Mouse (Mus musculus) heart, embryonic 14.5 days (tissue): Measurements from ENCODE around the gene Asz1. TPM values are rescaled to one million over a fixed set of nuclear protein-coding genes. Genes with fewer than 3 reads are reported as not detected.

Source experiments
- ATAC-seq: fragments of 200-750 bp; cut with Nextera tagmentation; 2 replicates; pipeline ENCODE4 v1.8.0; 2017; ENCODE audit warnings: low read depth, moderate TSS enrichment; ENCODE audit not compliant: insufficient number of reproducible peaks, insufficient read depth, low FRiP score
- H3K27ac ChIP-seq, 2 experiments: fragments of 200-500 bp in 1 of 2; fragments of 300-500 bp in 1 of 2; sonication (generic) in 1 of 2; replicated peaks in 1 of 2; 2 replicates each; pipeline ENCODE4 v1.5.1; 2012 to 2014; ENCODE audit warnings: low read depth in 2 of 2, low read length in 2 of 2, control low read depth in 1 of 2, mild to moderate bottlenecking in 1 of 2, mixed read lengths in 1 of 2; ENCODE audit not compliant: control insufficient read depth in 1 of 2, insufficient read depth in 1 of 2
- H3K27me3 ChIP-seq: fragments of 300-500 bp; sonication (generic); 2 replicates; pipeline ENCODE4 v1.6.1; 2014; ENCODE audit warnings: mild to moderate bottlenecking, low read length, control low read depth; ENCODE audit not compliant: control insufficient read depth, insufficient read depth
- H3K36me3 ChIP-seq: fragments of 300-500 bp; sonication (generic); 2 replicates; pipeline ENCODE4 v1.6.1; 2014; ENCODE audit warnings: mild to moderate bottlenecking, control low read depth, low read length, mixed read lengths; ENCODE audit not compliant: control insufficient read depth, insufficient read depth
- H3K4me1 ChIP-seq, 2 experiments: fragments of 200-500 bp in 1 of 2; fragments of 300-500 bp in 1 of 2; sonication (generic) in 1 of 2; 2 replicates each; pipeline ENCODE4 v1.6.1; 2012 to 2014; ENCODE audit warnings: low read length in 2 of 2, control low read depth in 1 of 2, mixed read lengths in 1 of 2; ENCODE audit not compliant: control insufficient read depth in 2 of 2, insufficient read depth in 2 of 2
- H3K4me2 ChIP-seq: fragments of 300-500 bp; sonication (generic); 2 replicates; pipeline ENCODE4 v1.6.1; 2014; ENCODE audit warnings: mild to moderate bottlenecking, low read length
- H3K4me3 ChIP-seq, 2 experiments: fragments of 200-500 bp in 1 of 2; fragments of 300-500 bp in 1 of 2; sonication (generic) in 1 of 2; 2 replicates each; pipeline ENCODE4 v1.5.1; 2012 to 2014; ENCODE audit warnings: low read length in 2 of 2, mild to moderate bottlenecking in 2 of 2, control low read depth in 1 of 2, low read depth in 1 of 2, moderate library complexity in 1 of 2; ENCODE audit not compliant: control insufficient read depth in 1 of 2, insufficient read depth in 1 of 2
- H3K9ac ChIP-seq: fragments of 300-500 bp; sonication (generic); 2 replicates; pipeline ENCODE4 v1.6.1; 2014; ENCODE audit warnings: mild to moderate bottlenecking, low read length
- H3K9me3 ChIP-seq: fragments of 300-500 bp; sonication (generic); 2 replicates; pipeline ENCODE4 v1.6.1; 2016; ENCODE audit warnings: low read length, control low read depth; ENCODE audit not compliant: control insufficient read depth
- WGBS: fragments of 180-500 bp; shearing (Covaris S2); extraction: QIAGEN DNeasy Blood & Tissue Kit; methylation state at CpG from one replicate; pipeline ENCODE4 v1.1.7; 2014; 5-methylcytosine and 5-hydroxymethylcytosine counted together
- polyA plus RNA-seq: library from polyadenylated mRNA; unstranded; fragments of >200 nt; fragmentation: Nextera tagmentation; extraction: Ambion mirVana; gene quantifications from 2 replicates; pipeline ENCODE4 v1.2.1, GENCODE M21; 2014

The Asz1 gene
- polyA plus RNA-seq, 1 experiment from 2014 or later = not detected

DNA sequence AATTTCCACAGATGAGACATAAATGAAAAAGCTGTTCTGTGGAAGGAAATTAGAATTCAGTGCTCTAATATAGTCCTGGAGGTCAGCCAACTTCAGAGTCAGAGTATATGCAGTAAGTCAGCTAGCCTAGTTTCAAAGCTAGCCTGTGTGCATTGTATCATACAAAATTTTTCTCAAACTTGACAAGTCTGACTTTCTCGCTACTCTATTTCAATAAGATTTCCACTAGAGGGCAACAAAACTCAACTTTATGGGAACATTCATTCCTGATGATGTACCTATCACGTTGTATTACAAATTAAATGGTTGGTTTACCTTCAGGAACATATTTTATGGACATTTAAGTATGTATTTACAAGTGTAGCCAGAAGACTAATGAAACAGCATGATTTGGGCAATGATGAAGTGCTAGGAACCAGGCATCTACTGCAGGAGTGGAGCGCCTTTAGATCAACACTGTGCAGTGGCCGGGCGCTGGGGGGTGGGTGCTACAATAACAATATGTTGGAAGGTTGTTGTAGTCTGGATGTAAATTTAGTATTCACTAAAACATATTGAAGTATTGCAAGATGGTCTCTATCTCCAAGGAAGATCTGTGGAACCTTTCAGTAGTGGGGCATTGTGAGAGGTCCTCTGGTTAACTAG, 21.6 kb downstream of the Asz1 start:
- ATAC-seq = no peak
- Histone ChIP-seq H3K27ac (no peak overlapping the region), H3K9ac (no peak overlapping the region), H3K36me3 (no peaks in the 10 kb centered on the region), H3K4me3 (no peak overlapping the region), H3K4me1 (no peaks in the 10 kb centered on the region), H3K4me2 (no peak overlapping the region), H3K9me3 (no peaks in the 10 kb centered on the region), H3K27me3 (no peaks in the 10 kb centered on the region)
- WGBS = 59% methylated on average over 5 of the region's 5 CpGs

DNA sequence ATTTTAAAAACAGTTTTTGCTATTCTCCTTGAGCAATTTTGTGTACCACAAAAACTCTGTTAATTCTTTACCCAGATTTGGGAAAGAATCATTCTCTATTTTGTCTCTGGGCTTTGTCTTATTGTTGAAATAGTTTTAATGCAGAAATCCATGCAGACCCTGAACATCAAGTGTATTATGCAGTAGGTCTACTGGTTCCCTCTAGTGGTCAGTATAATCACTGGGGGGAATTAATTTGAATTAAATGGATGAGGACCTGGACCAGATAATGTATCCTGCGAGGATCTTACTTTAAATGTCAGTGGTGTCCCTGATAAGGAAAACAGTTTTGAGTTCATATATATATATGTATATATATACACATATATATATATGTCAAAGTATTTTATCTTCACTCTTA, 30.2 kb downstream of the Asz1 start:
- H3K36me3 ChIP-seq = no peaks in the 10 kb centered on the region
- H3K9me3 ChIP-seq = no peaks in the 10 kb centered on the region
- H3K27ac ChIP-seq = no peak overlapping the region
- H3K9ac ChIP-seq = no peak overlapping the region
- H3K4me1 ChIP-seq = no peaks in the 10 kb centered on the region
- no peak overlapping the region for H3K4me2 ChIP-seq
- H3K27me3 ChIP-seq = no peaks in the 10 kb centered on the region
- no peak for ATAC-seq
- WGBS = 18% methylated on average over 1 of the region's 1 CpGs
- no peak overlapping the region for H3K4me3 ChIP-seq

DNA sequence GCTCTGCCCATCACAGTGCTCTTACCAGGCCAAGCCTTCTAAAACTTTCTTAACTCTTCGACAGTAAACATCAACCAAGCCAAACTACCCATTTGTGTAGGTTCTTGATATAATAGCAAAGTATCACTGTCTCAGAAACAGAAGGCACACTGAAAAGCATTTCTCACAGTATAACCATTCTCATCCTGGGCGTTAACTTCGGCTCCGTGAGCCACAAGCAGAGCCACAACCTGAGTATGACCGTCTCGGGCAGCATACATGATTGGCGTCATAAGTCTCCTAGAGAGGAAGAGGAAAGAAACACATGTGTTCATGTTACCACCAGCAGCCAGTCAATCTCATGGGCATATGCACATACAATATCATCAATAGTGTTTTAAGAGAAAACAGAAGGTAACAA, 31.9 kb downstream of the Asz1 start:
- no peaks in the 10 kb centered on the region for H3K4me1 ChIP-seq
- ATAC-seq = no peak
- no peak overlapping the region for H3K27ac ChIP-seq
- 67% methylated on average over 7 of the region's 7 CpGs for WGBS
- H3K36me3 ChIP-seq = no peaks in the 10 kb centered on the region
- no peak overlapping the region for H3K4me2 ChIP-seq
- no peaks in the 10 kb centered on the region for H3K27me3 ChIP-seq
- H3K9ac ChIP-seq = no peak overlapping the region
- H3K9me3 ChIP-seq = no peaks in the 10 kb centered on the region
- H3K4me3 ChIP-seq = no peak overlapping the region

DNA sequence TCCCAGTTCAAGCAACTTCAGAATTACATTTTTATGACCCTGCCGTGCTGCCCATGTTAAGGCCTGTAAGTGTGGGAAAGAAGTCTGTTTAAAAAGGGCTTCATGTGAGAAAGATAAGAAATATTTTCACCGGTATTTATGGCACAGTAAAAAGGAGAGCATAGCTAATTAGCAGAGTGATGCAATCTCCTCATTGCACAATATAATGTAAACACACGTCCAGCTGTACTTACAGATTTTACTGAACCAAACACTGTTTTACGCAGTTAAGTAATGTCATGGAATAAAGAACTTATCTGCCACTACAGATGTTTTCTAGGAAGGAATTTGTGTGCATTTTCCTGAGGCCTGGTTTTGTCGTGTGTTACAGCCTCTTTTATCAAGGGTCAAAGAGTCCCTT, 32.3 kb downstream of the Asz1 start:
- ATAC-seq = no peak
- Histone ChIP-seq H3K4me2 (no peak overlapping the region), H3K9me3 (no peaks in the 10 kb centered on the region), H3K4me1 (no peaks in the 10 kb centered on the region), H3K9ac (no peak overlapping the region), H3K27ac (no peak overlapping the region), H3K4me3 (no peak overlapping the region), H3K36me3 (no peaks in the 10 kb centered on the region), H3K27me3 (no peaks in the 10 kb centered on the region)
- 31% methylated on average over 5 of the region's 5 CpGs for WGBS

DNA sequence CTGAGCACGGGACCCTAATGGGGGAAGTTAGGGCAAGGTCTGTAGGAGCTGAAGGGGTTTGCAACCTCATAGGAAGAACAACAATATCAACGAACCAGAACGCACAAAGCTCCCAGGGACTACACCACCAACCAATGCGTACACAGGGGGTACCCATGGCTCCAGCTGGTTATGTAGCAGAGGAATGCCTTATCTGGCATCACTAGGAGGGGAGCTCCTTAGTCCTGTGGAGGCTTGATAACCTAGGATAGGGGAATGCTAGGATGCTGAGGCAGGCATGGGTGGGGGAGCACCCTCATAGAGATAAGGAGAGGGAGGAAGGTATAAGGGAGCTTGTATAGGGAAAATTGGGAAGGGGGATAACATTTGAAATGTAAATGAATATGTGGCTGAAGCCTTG, 51.0 kb downstream of the Asz1 start:
- Histone ChIP-seq H3K4me2 (no peak overlapping the region), H3K27me3 (no peaks in the 10 kb centered on the region), H3K4me3 (no peak overlapping the region), H3K9ac (no peak overlapping the region), H3K36me3 (no peaks in the 10 kb centered on the region), H3K4me1 (no peaks in the 10 kb centered on the region), H3K27ac (no peak overlapping the region), H3K9me3 (no peaks in the 10 kb centered on the region)
- no peak for ATAC-seq
- 78% methylated on average over 4 of the region's 4 CpGs for WGBS

DNA sequence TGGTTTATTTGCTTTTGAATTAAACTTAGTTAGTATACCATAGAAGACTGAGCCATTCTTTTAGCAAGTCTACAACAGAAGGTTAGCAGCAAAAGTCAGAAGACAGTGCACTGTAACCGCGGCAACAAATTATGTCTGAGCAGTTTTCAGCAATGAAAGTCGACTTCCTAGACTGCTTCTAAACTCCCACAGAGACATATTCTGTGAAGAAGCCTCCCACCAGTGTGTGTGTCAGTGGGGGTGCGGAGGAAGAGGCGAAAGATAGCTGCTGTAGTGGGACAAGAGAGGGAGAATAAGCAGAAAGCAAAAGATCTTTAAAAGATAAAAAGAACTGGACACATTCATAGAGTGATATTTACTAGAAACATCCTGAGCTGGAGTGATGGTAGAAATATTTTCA, 57.2 kb downstream of the Asz1 start:
- no peak for ATAC-seq
- WGBS = 74% methylated on average over 5 of the region's 5 CpGs
- H3K27ac ChIP-seq = no peak overlapping the region

DNA sequence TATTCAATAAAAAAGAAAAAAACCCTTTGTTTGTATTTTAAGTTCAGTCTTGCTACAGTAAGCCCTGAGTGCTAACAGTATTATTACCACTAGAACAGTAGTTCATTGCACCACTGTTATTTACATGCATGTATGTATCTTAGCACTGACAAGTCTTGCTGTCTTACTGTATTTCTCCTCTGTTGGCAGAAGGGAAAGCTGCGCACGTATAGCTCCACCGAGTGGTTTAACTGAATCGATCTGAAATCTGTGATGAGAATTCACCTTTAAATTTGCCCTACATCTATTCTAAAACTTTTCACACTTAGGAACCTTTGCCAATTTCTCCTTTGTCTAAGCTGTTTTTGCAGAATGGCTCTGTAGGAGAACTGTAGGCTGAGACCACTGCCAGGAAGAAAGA, 64.6 kb downstream of the Asz1 start:
- 76% methylated on average over 4 of the region's 4 CpGs for WGBS
- H3K4me2 ChIP-seq = no peak overlapping the region
- no peaks in the 10 kb centered on the region for H3K36me3 ChIP-seq
- H3K9ac ChIP-seq = no peak overlapping the region
- no peak overlapping the region for H3K4me3 ChIP-seq
- H3K27ac ChIP-seq = no peak overlapping the region
- H3K4me1 ChIP-seq = no peaks in the 10 kb centered on the region
- no peaks in the 10 kb centered on the region for H3K27me3 ChIP-seq
- ATAC-seq = no peak
- no peaks in the 10 kb centered on the region for H3K9me3 ChIP-seq

More for the DNA sequence above, 57.2 kb downstream of the Asz1 start:
- H3K9ac ChIP-seq = no peak overlapping the region
- H3K4me3 ChIP-seq = no peak overlapping the region
- no peaks in the 10 kb centered on the region for H3K27me3 ChIP-seq
- no peak overlapping the region for H3K4me2 ChIP-seq
- no peaks in the 10 kb centered on the region for H3K9me3 ChIP-seq
- H3K36me3 ChIP-seq = no peaks in the 10 kb centered on the region
- no peaks in the 10 kb centered on the region for H3K4me1 ChIP-seq

DNA sequence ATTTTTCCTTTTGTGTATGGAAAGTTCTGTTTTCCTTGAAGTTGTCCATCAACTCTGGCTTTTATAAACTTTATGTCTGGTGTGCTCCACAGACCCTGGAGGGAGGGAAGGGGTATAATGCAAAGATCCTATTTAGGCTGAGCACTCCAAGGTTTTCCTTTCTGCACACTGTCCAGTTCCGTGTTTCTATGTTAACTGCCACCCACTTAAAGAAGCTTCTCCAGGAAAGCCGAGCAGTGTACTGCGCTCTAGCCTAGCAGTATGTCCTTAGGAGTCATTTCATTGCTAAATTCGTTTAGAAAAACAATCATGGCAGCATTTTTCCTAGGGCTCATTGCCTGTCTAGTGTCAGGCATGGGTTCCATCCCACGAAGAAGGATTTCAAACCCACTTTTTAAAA, 65.7 kb downstream of the Asz1 start:
- H3K9ac ChIP-seq = no peak overlapping the region
- H3K27me3 ChIP-seq = no peaks in the 10 kb centered on the region
- no peaks in the 10 kb centered on the region for H3K36me3 ChIP-seq
- no peaks in the 10 kb centered on the region for H3K4me1 ChIP-seq
- H3K27ac ChIP-seq = no peak overlapping the region
- H3K9me3 ChIP-seq = no peaks in the 10 kb centered on the region
- ATAC-seq = no peak
- H3K4me2 ChIP-seq = no peak overlapping the region
- no peak overlapping the region for H3K4me3 ChIP-seq
- 70% methylated on average over 5 of the region's 5 CpGs for WGBS
